Mouse (Mus musculus) intestine, embryonic 14.5 days (tissue): ENCODE data around the gene Gmip. TPM values are rescaled to one million over a fixed set of nuclear protein-coding genes. Genes with fewer than 3 reads are reported as not detected.

Source experiments
- ATAC-seq: fragments of 200-750 bp; cut with Nextera tagmentation; replicated peaks from 2 replicates; pipeline ENCODE4 v1.8.0; 2017; ENCODE audit warnings: low read depth, moderate number of reproducible peaks, moderate TSS enrichment, moderate library complexity; ENCODE audit not compliant: low FRiP score, low TSS enrichment
- DNase-seq: peaks from one replicate; pipeline ENCODE4 v3.0.0-alpha.2; 2018; ENCODE audit warnings: low spot score
- H3K27ac ChIP-seq: fragments of 300-500 bp; sonication (generic); 2 replicates; pipeline ENCODE4 v1.5.1; 2014; ENCODE audit warnings: low read depth, mild to moderate bottlenecking, control low read depth
- H3K27me3 ChIP-seq: fragments of 300-500 bp; sonication (generic); replicated peaks from 2 replicates; pipeline ENCODE4 v1.6.1; 2014; ENCODE audit warnings: low read length, control low read depth; ENCODE audit not compliant: control insufficient read depth, insufficient read depth
- H3K36me3 ChIP-seq: fragments of 300-500 bp; sonication (generic); 2 replicates; pipeline ENCODE4 v1.6.1; 2014; ENCODE audit warnings: low read length, control low read depth; ENCODE audit not compliant: control insufficient read depth, insufficient read depth
- H3K4me1 ChIP-seq: fragments of 300-500 bp; sonication (generic); replicated peaks from 2 replicates; pipeline ENCODE4 v1.6.1; 2014; ENCODE audit warnings: low read length, control low read depth, mixed read lengths; ENCODE audit not compliant: control insufficient read depth, insufficient read depth
- H3K4me2 ChIP-seq: fragments of 300-500 bp; sonication (generic); 2 replicates; pipeline ENCODE4 v1.6.1; 2014; ENCODE audit warnings: low read length
- H3K4me3 ChIP-seq: fragments of 300-500 bp; sonication (generic); 2 replicates; pipeline ENCODE4 v1.5.1; 2014; ENCODE audit warnings: low read depth, low read length, control low read depth, mixed read lengths
- H3K9ac ChIP-seq: fragments of 300-500 bp; sonication (generic); 2 replicates; pipeline ENCODE4 v1.6.1; 2014; ENCODE audit warnings: mild to moderate bottlenecking, low read length
- H3K9me3 ChIP-seq: fragments of 300-500 bp; sonication (generic); 2 replicates; pipeline ENCODE4 v1.6.1; 2016; ENCODE audit warnings: low read length, control low read depth; ENCODE audit not compliant: control insufficient read depth
- WGBS: fragments of 180-500 bp; shearing (Covaris S2); extraction: QIAGEN DNeasy Blood & Tissue Kit; methylation state at CpG from one replicate; pipeline ENCODE4 v1.1.7; 2014; 5-methylcytosine and 5-hydroxymethylcytosine counted together
- polyA plus RNA-seq: library from polyadenylated mRNA; unstranded; fragments of >200 nt; fragmentation: Nextera tagmentation; extraction: Ambion mirVana; gene quantifications from 2 replicates; pipeline ENCODE4 v1.2.1, GENCODE M21; 2014

Gene Gmip
- polyA plus RNA-seq, 1 experiment from 2014 or later, result 10.4 TPM

DNA sequence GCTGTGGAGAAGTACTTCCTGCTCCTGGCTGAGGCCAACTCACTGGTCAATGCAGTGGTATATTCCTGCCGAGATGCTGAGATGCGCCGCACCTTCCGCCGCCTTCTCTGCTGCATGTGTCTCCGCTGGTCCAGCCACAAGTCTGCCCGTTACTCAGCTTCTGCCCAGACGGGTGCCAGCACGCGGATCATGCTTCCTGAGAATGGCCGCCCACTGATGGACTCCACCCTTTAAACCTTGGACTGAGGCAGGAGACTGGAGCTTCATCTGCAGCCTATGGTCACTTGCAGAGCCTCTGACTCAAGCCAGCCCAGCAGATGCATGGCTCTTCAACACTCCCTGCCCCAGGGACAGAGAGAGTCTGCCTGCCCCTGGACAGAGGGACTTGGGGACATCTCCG lies 17.9 kb downstream of the Gmip start:
- Histone ChIP-seq H3K4me3 (no peak overlapping the region), H3K27me3 (no peaks in the 10 kb centered on the region), H3K36me3 (peaks cover 27% of the 10 kb centered on the region), H3K9me3 (no peaks in the 10 kb centered on the region), H3K4me2 (no peak overlapping the region), H3K4me1 (peaks cover 19% of the 10 kb centered on the region; the same call in 1 of the 2 replicates), H3K9ac (no peak overlapping the region), H3K27ac (no peak overlapping the region)
- 92% methylated on average over 12 of the region's 12 CpGs for whole genome bisulfite sequencing
- ATAC-seq, result no peak
- DNase-seq, result no peak

GRCm38 (mm10) chr8:69832298-69832853 lies 23.9 kb downstream of the Gmip start, which contains the start of gene Pbx4:
Gene Pbx4 (plus strand): TSS chr8:69832491.
- DNase-seq, result peak; percentile 90
- WGBS, result under 1% methylated on average over 34 of the region's 38 CpGs
- peak; percentile 96 for ATAC-seq

GRCm38 (mm10) chr8:69837057-69837682 lies 28.7 kb downstream of the Gmip start:
- Histone ChIP-seq H3K36me3 (no peaks in the 10 kb centered on the region), H3K9ac (no peak overlapping the region), H3K27me3 (no peaks in the 10 kb centered on the region), H3K4me2 (no peak overlapping the region), H3K4me1 (peaks cover 4% of the 10 kb centered on the region; the same call in 1 of the 2 replicates), H3K27ac (no peak overlapping the region), H3K9me3 (no peaks in the 10 kb centered on the region), H3K4me3 (no peak overlapping the region)
- 66% methylated on average over 8 of the region's 8 CpGs for WGBS
- ATAC-seq (no peak), DNase-seq (no peak)

More at GRCm38 (mm10) chr8:69832298-69832853, 23.9 kb downstream of the Gmip start, which contains the start of gene Pbx4:
- Histone ChIP-seq H3K9ac (peak within 1 kb of the TSS; percentile 41), H3K9me3 (no peaks in the 10 kb centered on the region), H3K4me2 (peak within 1 kb of the TSS; percentile 73), H3K36me3 (peaks cover 7% of the 10 kb centered on the region), H3K4me3 (peak within 1 kb of the TSS; percentile 50), H3K27ac (peak within 1 kb of the TSS; percentile 34; the same call in 1 of the 2 replicates), H3K4me1 (peaks cover 7% of the 10 kb centered on the region; the same call in 1 of the 2 replicates), H3K27me3 (no peaks in the 10 kb centered on the region)

DNA sequence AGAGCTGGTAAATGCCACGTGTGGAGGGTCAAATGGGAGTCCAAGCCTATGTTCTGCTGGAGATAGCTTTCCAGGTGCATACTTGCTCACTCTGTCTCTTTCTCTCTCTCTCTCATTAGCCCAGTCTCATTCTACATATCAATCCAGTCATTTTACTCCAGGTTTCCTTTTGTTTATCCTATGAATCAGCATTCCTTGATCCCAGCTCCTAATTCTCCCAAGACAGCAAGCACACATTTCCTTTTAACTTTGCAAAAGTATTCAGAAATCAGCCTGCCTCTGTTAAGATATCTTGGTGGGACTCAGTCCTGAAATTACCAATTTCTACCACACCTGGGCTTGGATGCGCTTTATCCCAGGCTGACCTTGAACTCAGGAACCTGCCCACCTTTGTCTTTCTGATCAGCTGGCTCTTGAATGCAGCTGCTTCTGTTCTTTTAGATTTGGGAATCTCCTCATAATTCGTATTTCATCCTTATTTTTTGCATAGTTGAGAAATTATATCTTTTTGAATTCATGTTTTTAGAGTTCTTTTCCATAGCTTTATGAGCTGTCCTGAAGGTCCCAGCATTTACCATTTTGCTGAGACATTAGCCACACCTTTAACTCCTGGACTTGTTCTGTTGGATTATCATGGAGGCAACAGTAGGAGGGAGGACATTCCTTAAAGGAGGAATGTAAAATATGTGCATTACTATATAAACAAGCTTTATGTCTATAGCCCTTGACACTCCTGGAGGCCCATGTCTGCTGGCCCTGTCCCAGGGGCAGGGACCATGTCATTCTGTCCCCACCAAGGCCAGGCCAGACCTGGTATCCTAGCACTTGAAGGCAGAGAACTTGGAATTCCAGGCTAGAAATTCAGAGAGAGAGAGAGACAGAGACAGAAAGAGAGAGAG lies 38.9 kb downstream of the Gmip start:
- Histone ChIP-seq H3K27me3 (no peaks in the 10 kb centered on the region), H3K4me1 (0 out of 2 replicates have a peak, but pooled peaks cover 3% of the 10 kb centered on the region), H3K4me3 (no peak overlapping the region), H3K36me3 (no peaks in the 10 kb centered on the region), H3K4me2 (no peak overlapping the region), H3K27ac (no peak overlapping the region), H3K9ac (no peak overlapping the region), H3K9me3 (no peaks in the 10 kb centered on the region)
- no peak for DNase-seq
- 67% methylated on average over 3 of the region's 3 CpGs for WGBS
- no peak for ATAC-seq

- Histone ChIP-seq H3K4me3 (no peak overlapping the region), H3K9me3 (no peaks in the 10 kb centered on the region)
Measured at GRCm38 (mm10) chr8:69848951-69849350, 40.5 kb downstream of the Gmip start.

GRCm38 (mm10) chr8:69849899-69850298 lies 41.4 kb downstream of the Gmip start:
- H3K9me3 ChIP-seq, result no peaks in the 10 kb centered on the region
- ATAC-seq, result no peak
- H3K27me3 ChIP-seq, result no peaks in the 10 kb centered on the region
- no peak overlapping the region for H3K4me2 ChIP-seq
- 59% methylated on average over 3 of the region's 3 CpGs for WGBS
- no peak for DNase-seq
- no peaks in the 10 kb centered on the region for H3K36me3 ChIP-seq
- 0 out of 2 replicates have a peak, but pooled peaks cover 3% of the 10 kb centered on the region for H3K4me1 ChIP-seq
- H3K4me3 ChIP-seq, result no peak overlapping the region
- H3K27ac ChIP-seq, result no peak overlapping the region
- no peak overlapping the region for H3K9ac ChIP-seq

More at GRCm38 (mm10) chr8:69848951-69849350, 40.5 kb downstream of the Gmip start:
- H3K4me2 ChIP-seq, result no peak overlapping the region
- no peaks in the 10 kb centered on the region for H3K36me3 ChIP-seq
- ATAC-seq, result peak; percentile 77
- no peak overlapping the region for H3K9ac ChIP-seq
- no peak overlapping the region for H3K27ac ChIP-seq
- no peaks in the 10 kb centered on the region for H3K27me3 ChIP-seq
- WGBS, result 78% methylated on average over 8 of the region's 8 CpGs
- 0 out of 2 replicates have a peak, but pooled peaks cover 3% of the 10 kb centered on the region for H3K4me1 ChIP-seq
- no peak for DNase-seq

GRCm38 (mm10) chr8:69850926-69851506 lies 42.5 kb downstream of the Gmip start:
- H3K27me3 ChIP-seq, result no peaks in the 10 kb centered on the region
- H3K9me3 ChIP-seq, result no peaks in the 10 kb centered on the region
- WGBS, result 75% methylated on average over 7 of the region's 7 CpGs
- H3K36me3 ChIP-seq, result no peaks in the 10 kb centered on the region
- no peak overlapping the region for H3K4me3 ChIP-seq
- DNase-seq, result no peak
- H3K9ac ChIP-seq, result no peak overlapping the region
- H3K4me1 ChIP-seq, result 0 out of 2 replicates have a peak, but pooled peaks cover 3% of the 10 kb centered on the region
- H3K27ac ChIP-seq, result no peak overlapping the region
- no peak for ATAC-seq
- no peak overlapping the region for H3K4me2 ChIP-seq

GRCm38 (mm10) chr8:69853869-69854268 lies 45.4 kb downstream of the Gmip start:
- Histone ChIP-seq H3K27ac (no peak overlapping the region), H3K4me3 (no peak overlapping the region), H3K4me1 (no peaks in the 10 kb centered on the region), H3K27me3 (no peaks in the 10 kb centered on the region), H3K9ac (no peak overlapping the region), H3K9me3 (no peaks in the 10 kb centered on the region), H3K4me2 (no peak overlapping the region), H3K36me3 (no peaks in the 10 kb centered on the region)
- no peak for DNase-seq
- no peak for ATAC-seq
- WGBS, result 91% methylated on average over 10 of the region's 10 CpGs
